Mouse (Mus musculus) megakaryocyte-erythroid progenitor cell, adult 5-6 weeks (primary cell): ENCODE data around the gene Zfp473. TPM values are rescaled to one million over a fixed set of nuclear protein-coding genes. Genes with fewer than 3 reads are reported as not detected.
"Not testable (repeated sequence)": the region's sequence is repeated elsewhere in the genome, so short reads cannot be mapped to it uniquely, and the experiment has no call there.

ENCODE experiments used
- ATAC-seq: replicated peaks from 2 replicates; pipeline ENCODE4 v1.8.0; 2016; ENCODE audit warnings: mild to moderate bottlenecking, inconsistent platforms; ENCODE audit not compliant: severe bottlenecking, poor library complexity, low FRiP score, low TSS enrichment
- total RNA-seq, 2 experiments: library from RNA; stranded (forward) in 1 of 2; stranded (reverse) in 1 of 2; fragments of 200-1000, 215-1000 nt in 1 of 2; fragments of >200 nt in 1 of 2; fragmentation: Nextera tagmentation in 1 of 2; gene quantifications; 2 replicates each; pipeline ENCODE4 v1.2.3; 2014 to 2017

Zfp473 gene
- total RNA-seq, 2 experiments from 2014 or later = 2.0 TPM; not detected in 1

- ATAC-seq = 0 out of 2 replicates have a peak, but pooled peaks have one; percentile 22
Measured at GRCm38 (mm10) chr7:44726343-44726742, 24.5 kb downstream of the Zfp473 start.

GRCm38 (mm10) chr7:44724316-44724715 lies 26.5 kb downstream of the Zfp473 start:
- ATAC-seq = peak; percentile 57; the same call in 1 of the 2 replicates

- ATAC-seq = no peak
Measured at GRCm38 (mm10) chr7:44722058-44722457, 28.8 kb downstream of the Zfp473 start.

GRCm38 (mm10) chr7:44709881-44710280 lies 41.0 kb downstream of the Zfp473 start:
- no peak for ATAC-seq

- ATAC-seq = no peak
Measured at GRCm38 (mm10) chr7:44708574-44708973, 42.3 kb downstream of the Zfp473 start, which contains the start of gene Izumo2. Izumo2 (plus strand) TSS chr7:44708742.

- ATAC-seq = not testable (repeated sequence)
Measured at GRCm38 (mm10) chr7:44708093-44708492, 42.8 kb downstream of the Zfp473 start.

GRCm38 (mm10) chr7:44707169-44707675 lies 43.6 kb downstream of the Zfp473 start:
- no peak for ATAC-seq

- ATAC-seq = no peak
Measured at GRCm38 (mm10) chr7:44706322-44706721, 44.5 kb downstream of the Zfp473 start.

GRCm38 (mm10) chr7:44705086-44705485 lies 45.8 kb downstream of the Zfp473 start:
- no peak for ATAC-seq

GRCm38 (mm10) chr7:44704363-44704762 lies 46.5 kb downstream of the Zfp473 start:
- no peak for ATAC-seq

- ATAC-seq = no peak
Measured at GRCm38 (mm10) chr7:44702985-44703384, 47.9 kb downstream of the Zfp473 start.

- peak; percentile 62; the same call in 1 of the 2 replicates for ATAC-seq
Measured at GRCm38 (mm10) chr7:44701921-44702320, 48.9 kb downstream of the Zfp473 start.

- ATAC-seq = peak; percentile 64
Measured at GRCm38 (mm10) chr7:44697980-44698379, 52.9 kb downstream of the Zfp473 start.

- peak; percentile 57 for ATAC-seq
Measured at GRCm38 (mm10) chr7:44697191-44697710, 53.6 kb downstream of the Zfp473 start.

- ATAC-seq = no peak
Measured at GRCm38 (mm10) chr7:44695223-44695622, 55.6 kb downstream of the Zfp473 start.

GRCm38 (mm10) chr7:44693427-44694175 lies 57.2 kb downstream of the Zfp473 start:
- ATAC-seq = no peak

GRCm38 (mm10) chr7:44689331-44689730 lies 61.5 kb downstream of the Zfp473 start:
- ATAC-seq = no peak

- no peak for ATAC-seq
Measured at GRCm38 (mm10) chr7:44688890-44689289, 62.0 kb downstream of the Zfp473 start.

GRCm38 (mm10) chr7:44685531-44686402 lies 65.1 kb downstream of the Zfp473 start:
- ATAC-seq = peak; percentile 67

- ATAC-seq = no peak
Measured at GRCm38 (mm10) chr7:44683656-44684055, 67.2 kb downstream of the Zfp473 start.
